Mouse (Mus musculus) fibroblast of lung, adult 2 months (primary cell): ENCODE results near the gene Cd300lf.

Experiments used
- DNase-seq: peaks from one replicate; pipeline ENCODE4 v3.0.0-alpha.2; 2011; ENCODE audit warnings: low read depth

The Cd300lf gene

GRCm38 (mm10) chr11:115075859-115076258 lies 57.9 kb downstream of the Cd300lf start:
- DNase-seq: no peak

GRCm38 (mm10) chr11:115075407-115075806 lies 58.4 kb downstream of the Cd300lf start:
- no peak for DNase-seq

GRCm38 (mm10) chr11:115073002-115073401 lies 60.8 kb downstream of the Cd300lf start:
- no peak for DNase-seq

- peak; percentile 76 for DNase-seq
These were observed 62.0 kb downstream of the Cd300lf start for GRCm38 (mm10) chr11:115071631-115072294.

GRCm38 (mm10) chr11:115071015-115071551 lies 62.7 kb downstream of the Cd300lf start:
- DNase-seq: no peak

GRCm38 (mm10) chr11:115066768-115067167 lies 67.0 kb downstream of the Cd300lf start:
- no peak for DNase-seq
